Mouse (Mus musculus) left cerebral cortex, adult 18-20 months (tissue): ENCODE data around the gene Atp8b2. TPM values are rescaled to one million over a fixed set of nuclear protein-coding genes. Genes with fewer than 3 reads are reported as not detected.
A peak's percentile ranks its signal among the peaks of the same experiment; 100 is the strongest.

ENCODE experiments used
- DNase-seq, 2 experiments: peaks; one replicate each; pipeline ENCODE4 v3.0.0; 2021 to 2022; ENCODE audit warnings: low spot score in 2 of 2, mixed read lengths in 1 of 2
- total RNA-seq, 2 experiments: library from RNA; stranded (reverse); gene quantifications; 2 replicates each; pipeline ENCODE4 v1.2.3; 2021

The Atp8b2 gene
- total RNA-seq, 2 experiments from 2014 or later: 97.9 to 106 TPM

DNA sequence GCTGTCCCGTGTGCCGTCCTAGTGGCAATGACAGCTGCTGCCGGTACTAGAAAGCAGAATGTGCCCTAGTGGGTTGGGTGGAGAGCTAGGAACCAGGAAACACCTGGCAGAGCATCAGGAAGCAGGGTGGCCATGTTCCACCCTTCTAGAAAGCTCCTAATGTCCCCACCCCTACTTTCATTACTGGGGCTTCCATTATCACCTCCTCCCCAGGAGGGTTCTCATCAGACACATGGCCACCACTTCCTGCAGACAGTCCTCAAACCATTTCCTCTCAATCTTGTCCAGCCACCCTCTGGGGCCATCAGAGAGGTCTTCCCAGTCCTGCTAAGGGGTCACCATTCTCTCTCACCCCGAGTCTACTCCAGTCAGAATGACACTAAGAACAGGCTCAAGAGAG lies 1.9 kb downstream of the Atp8b2 start:
- no peak for DNase-seq

DNA sequence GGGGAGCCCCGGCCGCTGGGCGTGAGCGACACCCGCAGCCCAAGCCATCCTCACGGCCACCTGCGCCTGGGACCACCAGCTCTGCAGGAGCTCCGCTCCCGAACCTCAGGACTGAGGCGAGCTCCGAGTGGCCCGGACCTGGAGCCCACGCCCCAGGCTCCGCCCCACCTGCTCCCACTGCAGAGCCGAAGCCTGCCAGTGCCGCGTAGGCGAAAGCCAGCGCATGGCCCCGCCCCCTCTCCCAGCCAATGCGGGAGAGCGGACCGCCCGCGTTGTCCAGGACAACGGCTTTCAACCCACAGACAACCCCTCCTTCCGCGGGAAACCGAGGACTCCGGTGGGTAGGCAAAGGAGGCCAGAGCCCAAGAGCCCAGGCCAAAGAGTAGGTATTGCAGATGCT lies 2.8 kb downstream of the Atp8b2 start:
- DNase-seq: peak; percentile 95 to 98

DNA sequence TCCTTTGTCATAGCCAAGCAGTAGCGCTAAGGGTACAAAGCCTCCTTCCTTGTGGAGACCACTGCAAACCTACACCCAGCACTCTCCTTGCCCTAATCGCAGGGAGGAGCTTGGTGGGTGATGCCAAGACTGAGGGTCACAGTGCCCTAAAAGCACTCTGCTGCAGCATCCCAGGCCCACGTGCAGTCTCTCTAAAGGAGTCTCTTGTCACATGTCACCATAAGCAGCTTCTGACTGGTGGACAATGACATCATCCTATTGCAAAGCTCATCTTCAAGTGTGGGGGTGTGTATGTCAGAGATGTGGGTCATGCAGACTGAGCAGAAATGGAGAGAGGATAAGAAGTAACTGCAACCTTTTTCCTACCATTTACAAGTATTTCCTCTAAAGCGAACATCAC lies 3.9 kb downstream of the Atp8b2 start:
- peak; percentile 42 to 57 for DNase-seq

DNA sequence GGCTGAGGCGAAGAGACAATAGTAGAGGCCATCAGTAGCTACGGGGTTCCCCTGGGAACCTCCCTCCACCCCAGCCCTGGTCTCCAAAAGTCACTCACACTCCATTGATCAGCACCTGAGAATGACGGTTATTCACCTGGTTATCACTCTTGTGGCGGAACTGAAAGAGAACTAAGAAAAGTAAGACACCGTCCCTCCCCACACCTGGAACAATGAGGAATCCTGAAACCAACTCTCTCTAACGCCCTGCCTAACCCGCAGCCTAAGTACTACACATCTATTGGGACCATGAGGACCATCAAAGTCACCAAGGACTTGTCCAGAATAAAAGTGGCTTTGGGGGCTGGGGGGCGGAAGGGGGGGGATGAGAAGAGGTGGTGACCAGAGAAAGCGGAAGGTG lies 5.4 kb downstream of the Atp8b2 start:
- no peak for DNase-seq

DNA sequence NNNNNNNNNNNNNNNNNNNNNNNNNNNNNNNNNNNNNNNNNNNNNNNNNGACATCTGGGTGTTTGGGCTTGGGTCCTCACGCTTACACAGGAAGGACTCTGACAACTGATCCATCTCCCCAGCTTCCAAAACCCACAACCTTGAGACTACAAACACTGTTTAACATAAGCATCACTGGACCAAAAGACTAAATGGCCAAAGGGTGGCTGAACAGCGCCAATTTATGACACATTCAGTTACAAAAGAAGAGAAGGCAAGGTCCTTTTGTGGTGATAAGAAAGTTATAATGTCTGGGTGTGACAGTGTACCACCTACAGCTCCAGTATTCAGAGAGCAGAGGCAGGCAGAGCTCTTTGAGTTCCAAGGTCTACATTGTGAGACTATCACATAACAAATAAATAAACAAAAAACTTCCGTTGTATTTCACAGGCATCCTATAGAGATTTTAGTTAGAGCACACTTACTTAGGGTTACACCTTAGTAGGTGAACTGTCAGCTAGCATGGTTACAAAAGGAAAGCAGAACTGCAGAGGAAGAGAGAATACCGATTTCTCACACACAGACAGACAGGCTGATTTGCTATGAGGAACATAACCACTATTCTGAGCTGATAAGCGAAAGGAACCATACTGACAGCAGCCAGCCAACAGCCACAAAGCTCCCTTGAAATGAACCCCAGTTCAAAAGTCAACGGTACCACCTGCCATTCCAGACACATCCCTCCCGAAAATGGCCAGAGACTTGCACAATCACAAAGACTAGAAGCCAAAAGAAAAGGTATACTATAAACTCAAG lies 6.9 kb downstream of the Atp8b2 start:
- no peak for DNase-seq

DNA sequence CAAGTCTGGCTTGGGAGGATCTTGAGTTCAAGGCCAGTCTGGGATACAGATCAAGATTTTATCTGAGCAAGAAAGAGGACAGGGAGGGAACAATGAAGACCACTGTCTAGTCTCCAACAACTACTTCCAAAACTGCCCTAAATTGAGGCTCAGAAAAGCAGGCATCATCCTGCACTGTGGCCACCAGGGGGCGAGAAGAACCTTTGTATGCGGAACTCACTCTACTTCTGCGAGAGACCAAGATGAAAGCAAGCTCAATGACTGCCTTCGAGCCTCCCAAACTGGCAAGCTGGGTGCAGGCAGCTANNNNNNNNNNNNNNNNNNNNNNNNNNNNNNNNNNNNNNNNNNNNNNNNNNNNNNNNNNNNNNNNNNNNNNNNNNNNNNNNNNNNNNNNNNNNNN lies 9.9 kb downstream of the Atp8b2 start:
- peak; percentile 75 to 80 for DNase-seq

DNA sequence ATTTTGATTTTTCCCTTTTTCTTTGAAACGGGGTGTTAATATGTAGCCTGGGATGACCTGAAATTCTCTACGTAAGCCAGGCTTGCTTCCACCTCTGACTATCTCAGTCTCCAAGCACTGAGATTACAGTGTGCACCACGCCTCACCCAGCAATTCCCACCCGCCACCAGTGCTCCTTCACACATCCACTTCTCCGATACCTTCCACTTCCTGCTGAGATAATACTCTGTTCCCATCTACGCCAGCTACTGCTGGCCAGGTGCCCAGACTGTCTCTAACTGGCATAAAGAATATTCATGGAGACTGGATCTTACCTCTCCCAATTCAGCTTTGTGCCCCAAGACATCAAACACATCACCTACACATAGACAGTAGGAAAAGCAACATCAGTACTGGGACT lies 14.7 kb downstream of the Atp8b2 start:
- DNase-seq: peak; percentile 80 to 85

DNA sequence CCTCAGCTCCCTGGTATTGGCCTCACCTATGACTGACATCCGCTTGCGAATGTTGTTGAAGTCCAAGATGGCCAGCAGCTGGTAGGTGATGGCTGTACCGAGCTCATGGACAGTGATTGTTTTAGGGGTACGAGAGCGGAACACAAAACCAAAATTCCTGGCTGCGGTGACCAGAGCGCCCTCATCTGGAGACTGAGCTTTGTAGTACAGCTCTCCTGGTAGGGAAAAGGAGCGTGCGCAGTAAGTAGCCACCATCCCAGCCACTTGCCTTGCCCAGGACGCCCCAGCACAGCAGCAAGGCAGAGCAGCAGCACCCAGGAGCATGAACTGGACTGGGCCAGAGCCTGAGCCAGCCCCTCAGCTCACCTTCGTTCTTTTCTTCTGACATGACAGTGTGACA lies 15.3 kb downstream of the Atp8b2 start:
- no peak for DNase-seq

DNA sequence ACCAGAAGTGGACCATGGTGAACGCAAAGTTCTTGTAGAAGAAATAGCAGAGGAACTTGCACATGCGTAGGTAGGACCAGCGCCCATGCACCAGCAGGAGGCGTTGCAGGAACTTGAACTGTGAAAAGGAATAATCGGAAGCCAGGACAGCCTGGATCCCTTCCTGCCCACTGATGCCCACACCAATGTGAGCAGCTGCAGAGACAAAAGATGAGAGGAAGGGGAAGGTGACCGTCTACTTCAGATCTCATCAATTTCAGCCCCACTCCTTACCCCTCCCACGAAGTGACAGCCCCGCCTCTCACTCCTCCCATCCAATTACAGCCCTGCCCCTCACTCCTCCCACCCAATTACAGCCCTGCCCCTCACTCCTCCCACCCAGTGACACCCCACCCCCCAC lies 18.3 kb downstream of the Atp8b2 start:
- no peak for DNase-seq

DNA sequence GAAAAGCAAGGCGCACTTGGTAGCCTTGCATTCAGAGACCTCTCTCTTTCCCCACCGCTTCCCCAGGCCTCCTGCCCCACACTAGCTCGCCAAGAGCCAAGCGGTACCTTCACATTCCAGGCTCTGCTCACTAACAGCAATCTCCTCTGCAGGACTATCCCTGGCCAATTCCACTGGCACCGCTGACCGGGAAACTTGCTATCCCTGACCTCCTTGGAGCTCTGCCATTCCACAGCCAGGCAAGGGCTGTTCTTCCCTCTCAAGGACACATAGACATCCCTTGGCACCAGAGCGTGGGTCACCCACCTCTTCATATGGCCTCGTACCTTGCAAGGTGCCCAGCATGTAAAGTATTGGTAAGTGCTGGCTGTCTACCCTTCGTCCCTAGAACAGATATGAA lies 20.4 kb downstream of the Atp8b2 start:
- no peak for DNase-seq

DNA sequence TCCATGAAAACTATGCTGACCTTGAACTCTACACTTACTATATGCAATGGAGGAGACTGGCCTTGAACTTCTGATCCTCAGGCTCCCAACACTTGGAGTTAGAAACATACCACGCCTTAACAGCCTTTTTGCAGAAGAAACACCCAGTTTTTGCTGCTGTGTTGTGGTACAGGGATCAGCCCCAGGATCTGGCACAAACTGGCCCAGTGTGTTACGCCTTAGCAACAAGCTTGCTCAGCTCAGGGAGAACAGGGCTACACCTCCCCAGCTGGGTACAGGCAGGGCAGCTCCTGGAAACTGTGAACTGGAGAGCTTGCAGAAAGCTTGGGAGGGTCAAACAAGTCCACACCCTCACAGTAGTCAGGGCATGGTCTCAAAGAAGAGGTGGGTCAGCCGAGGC lies 26.8 kb downstream of the Atp8b2 start:
- no peak for DNase-seq

DNA sequence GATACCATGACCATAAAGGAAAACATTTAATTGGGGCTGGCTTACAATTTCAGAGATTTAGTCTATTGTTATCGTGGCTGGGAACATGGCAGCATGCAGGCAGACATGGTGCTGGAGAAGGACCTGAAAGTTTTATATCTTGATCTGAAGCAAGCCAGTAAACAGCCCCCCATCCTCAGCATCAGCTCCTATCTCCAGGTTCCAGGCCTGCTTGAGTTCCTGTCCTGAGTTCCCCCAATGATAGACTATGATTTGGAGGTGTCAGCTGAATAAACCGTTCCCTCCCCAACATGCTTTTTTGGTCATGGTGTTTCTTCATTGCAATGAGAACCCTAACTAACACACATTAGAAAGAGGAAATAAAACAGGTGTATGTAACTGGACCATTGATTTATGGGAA lies 30.4 kb downstream of the Atp8b2 start:
- no peak for DNase-seq

DNA sequence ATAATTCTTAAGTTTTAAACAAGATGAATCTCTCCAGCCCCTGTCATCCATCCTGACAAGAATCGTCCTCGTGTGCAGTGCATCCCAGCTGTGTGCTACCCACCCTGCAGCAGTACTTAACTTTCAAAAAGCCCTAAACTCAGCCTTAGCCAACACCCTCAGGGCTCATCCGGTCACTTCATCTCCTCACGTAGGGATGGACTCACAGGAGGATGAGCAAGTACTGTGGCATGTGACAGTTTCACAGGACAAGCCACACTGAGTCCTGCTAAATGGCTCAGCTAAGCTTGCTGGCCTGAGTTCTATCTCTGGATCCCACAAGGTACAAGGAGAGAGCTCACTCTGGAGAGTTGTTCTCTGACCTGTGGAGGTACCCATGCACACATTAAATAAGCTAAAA lies 34.4 kb downstream of the Atp8b2 start:
- DNase-seq: no peak

DNA sequence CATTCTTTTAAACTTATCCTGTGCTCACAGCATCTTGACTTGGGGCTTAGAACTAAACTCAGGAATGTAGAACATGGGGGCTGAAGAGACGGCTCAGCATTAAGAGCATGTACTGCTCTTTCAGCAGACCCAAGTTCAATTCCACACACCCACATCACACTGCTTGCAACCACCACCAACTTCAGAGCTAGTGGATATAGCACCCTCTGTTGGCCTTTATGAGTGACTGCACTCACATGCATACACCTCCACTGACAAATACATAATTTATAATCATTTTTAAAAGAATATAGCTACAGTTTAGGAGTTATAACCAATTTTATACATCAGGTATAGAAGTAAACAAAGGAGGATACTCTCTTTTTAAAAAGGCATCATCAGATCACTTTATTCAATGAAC lies 36.9 kb downstream of the Atp8b2 start:
- no peak for DNase-seq

DNA sequence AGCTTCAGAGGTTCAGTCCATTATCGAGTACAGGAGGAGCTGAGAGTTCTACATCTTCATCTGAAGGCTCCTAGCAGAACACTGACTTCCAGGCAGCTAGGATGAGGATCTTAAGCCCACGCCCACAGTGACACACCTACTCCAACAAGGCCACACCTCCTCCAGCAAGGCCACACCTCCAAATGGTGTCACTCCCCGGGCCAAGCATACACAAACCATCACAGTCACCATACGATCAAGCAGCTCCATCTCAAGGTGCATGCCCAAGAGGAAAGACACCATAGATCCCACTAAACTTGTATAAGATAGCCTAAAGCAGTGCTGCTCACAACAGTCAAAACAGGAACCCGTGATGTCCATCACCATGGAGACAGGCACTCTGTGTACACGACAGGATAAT lies 42.6 kb downstream of the Atp8b2 start:
- DNase-seq: no peak

DNA sequence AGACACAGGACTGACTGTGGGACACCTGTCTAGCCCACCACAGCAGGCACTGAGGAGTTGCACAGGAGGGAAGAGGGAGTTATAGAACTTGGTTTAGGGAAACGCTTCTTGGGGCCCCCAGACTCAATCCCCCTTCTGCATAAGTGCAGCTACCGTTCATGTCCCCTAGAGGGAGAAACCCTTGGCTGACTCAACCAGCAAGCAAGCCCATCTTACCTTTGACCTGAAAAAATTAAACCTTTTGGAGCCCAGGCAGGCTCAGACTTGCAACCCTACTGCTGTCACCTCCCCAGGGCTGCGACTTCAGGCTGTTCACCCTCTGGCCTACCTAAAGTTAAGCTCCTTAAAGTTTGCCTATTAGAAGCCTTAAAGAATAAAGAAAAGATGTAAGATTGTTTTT lies 45.9 kb downstream of the Atp8b2 start:
- no peak for DNase-seq

DNA sequence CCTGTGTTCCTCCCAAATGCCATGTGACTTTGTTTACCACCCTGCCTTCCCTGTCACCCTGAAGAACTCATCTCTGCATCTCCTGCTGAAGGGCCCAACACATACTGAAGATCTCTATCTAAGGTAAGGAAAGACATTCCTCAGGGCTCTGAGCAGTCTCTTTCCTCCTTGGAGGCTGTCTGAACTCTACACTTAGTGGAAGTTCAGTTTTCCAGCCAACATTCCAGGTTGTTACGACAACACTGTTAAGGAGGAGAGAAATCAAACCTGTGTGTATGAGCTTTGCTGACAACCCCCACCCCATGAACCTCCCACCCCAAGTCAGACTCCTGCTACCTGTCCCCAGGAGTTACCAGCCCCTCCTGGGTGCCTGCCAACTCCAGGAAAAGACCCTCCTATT lies 46.7 kb downstream of the Atp8b2 start:
- no peak for DNase-seq

DNA sequence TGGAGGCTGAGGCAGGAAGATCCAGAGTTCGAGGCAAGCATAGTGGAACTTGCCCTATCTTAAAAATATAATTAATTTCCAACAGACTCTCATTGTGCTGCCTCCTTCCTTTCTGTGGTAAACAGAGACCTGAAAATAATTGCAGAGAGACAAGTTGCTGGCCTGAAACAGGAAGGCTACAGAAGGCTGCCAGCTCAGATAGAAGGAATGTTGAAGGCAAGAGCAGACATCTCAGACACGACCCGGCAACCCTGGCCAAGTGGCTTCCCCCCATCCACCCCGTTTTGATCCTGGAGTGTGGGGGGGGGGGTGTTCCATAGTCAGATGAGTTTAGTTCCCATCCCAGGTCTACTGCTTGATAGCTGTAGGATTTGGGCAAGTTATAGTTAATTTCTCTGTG lies 48.6 kb downstream of the Atp8b2 start:
- DNase-seq: no peak

DNA sequence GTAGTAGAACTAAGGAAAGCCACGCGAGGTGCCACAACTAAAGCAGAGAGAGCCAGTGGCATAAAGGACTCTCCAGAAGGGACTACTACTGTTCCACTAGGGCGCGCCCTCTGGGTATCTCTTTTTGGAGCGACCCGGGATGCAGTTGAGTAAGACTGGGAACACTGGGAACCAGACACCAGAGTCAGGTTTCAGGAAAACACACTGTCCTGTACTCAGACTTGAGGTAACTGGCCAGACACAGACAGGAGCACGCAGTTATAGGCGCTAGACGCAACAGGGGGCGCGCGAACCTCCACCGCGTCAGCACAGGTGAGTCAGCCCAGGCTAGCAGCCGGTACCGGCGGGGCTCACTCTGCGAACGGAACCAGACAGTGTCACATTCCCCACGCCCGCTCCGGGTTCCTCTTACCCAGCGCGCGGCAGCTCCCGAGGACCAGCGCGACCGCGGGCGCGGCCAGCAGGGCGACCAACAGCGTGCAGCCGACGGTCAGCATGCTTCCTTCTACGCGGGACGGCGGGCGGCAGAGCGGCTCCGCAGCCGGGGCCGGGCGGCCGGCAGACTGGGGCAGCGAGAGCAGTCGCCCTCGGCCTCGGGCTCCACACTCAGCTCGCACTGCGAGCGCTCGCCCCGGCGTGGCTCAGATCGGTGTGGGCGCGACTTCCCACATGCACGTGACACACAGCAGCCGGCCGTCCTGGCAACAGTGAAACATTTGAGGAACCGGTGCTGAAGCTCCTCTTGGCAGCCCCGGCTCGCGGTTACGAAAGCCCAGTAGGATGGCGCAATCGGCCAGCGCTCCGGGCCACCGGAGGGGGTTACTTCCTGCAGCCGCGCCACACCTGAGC lies 50.5 kb downstream of the Atp8b2 start, which contains the start of gene Il6ra:
Gene Il6ra (minus strand): TSS at position 654 of the 849 bp plus-strand sequence.
- peak; percentile 72 for DNase-seq

DNA sequence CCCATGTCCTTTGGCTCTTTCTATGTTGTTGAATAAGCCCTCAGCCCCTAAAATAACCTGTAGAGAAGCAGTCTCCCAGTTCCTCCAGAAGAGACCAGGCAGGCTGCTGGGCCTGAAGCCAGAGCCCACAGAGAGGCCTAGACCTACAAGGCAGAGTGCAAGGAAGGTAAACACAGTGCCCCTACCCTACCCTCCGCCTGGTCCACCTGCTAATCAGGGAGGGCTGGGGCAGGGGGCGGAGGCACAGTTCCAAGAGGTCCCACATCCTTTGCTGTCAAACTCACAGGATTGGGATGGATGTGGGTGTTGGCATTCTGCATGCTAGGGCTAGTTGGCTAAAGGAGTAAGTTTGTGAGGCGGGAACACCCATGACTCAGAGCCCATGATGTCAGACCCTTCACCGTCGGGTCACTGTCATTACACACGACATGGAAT lies 51.2 kb downstream of the Atp8b2 start:
- DNase-seq: no peak

DNA sequence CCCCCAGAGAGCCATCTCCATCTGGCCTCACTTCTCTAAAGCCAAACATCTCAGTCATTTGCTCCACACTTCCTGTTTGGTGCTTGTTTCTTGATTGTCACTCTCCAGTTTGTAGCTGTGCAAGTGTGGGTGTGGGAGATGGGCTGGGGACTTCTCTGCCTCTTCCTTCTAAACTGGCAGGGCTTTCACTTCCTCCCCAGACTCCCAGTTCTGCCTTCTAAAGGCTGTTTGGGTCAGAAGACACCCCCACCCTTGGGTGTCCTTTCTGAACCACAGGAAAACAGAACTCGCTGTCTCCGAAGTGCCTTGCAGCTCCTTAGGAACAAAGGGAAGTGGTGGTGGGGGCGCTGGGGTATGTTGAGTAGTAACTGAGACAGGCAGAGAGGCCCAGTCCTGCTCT lies 52.1 kb downstream of the Atp8b2 start:
- DNase-seq: no peak
